Mouse (Mus musculus): ENCODE data around the gene Idh3a.

DNA sequence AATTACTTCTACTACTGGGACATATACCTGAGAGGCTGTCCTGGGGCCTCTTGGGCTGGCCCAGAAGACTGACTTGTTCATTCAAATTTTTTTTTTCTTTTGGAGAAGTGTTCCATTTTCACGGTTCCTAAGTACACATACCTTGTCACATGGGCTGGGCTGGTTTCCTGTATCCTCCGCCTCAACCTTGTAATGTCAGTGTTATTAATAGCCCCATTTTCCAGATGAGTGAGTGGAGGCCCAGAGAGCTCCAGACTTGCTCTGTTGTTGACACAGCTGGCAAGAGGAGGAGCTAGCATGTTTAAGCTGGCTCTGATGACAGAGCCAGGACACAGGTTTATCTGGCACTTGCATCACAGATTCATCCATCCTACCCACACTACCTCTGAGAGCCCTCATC lies 61.3 kb downstream of the Idh3a start:
- TF ChIP-seq POLR2A (IDR thresholded peaks at IDR 0.05; ENCODE audit: extremely low read depth, insufficient read depth, low read length) (no peak), CTCF (IDR thresholded peaks at IDR 0.05; ENCODE audit: extremely low read depth, insufficient read depth, low read length) (no peak)

Data from cortical plate, adult 2 months (tissue).